Mouse (Mus musculus): ENCODE data around the gene Pramef17. TPM values are rescaled to one million over a fixed set of nuclear protein-coding genes. Genes with fewer than 3 reads are reported as not detected.
A peak's percentile ranks its signal among the peaks of the same experiment; 100 is the strongest.
"Not testable (repeated sequence)": the region's sequence is repeated elsewhere in the genome, so short reads cannot be mapped to it uniquely, and the experiment has no call there.

The Pramef17 gene
- total RNA-seq (2021), result not detected
- long read RNA-seq, result 0 reads

- not testable (repeated sequence) for DNase-seq (ENCODE audit: low spot score in 2 of 2)
These were observed at the start of gene Pramef17 for GRCm38 (mm10) chr4:143994269-143994668. Pramef17 (minus strand) TSS chr4:143994369.

- DNase-seq (ENCODE audit: low spot score in 2 of 2), result peak; percentile 58 to 61
These were observed 6.0 kb downstream of the Pramef17 start for GRCm38 (mm10) chr4:143988126-143988525.

- peak; percentile 56 to 65 for DNase-seq (ENCODE audit: low spot score in 2 of 2)
These were observed 6.7 kb downstream of the Pramef17 start for GRCm38 (mm10) chr4:143987475-143987941.

GRCm38 (mm10) chr4:143985733-143986132, 8.4 kb downstream of the Pramef17 start:
- peak; percentile 29 to 53 for DNase-seq (ENCODE audit: low spot score in 2 of 2)

GRCm38 (mm10) chr4:143985165-143985564, 9.0 kb downstream of the Pramef17 start:
- DNase-seq (ENCODE audit: low spot score in 2 of 2), result peak; percentile 13 to 17

- DNase-seq (ENCODE audit: low spot score in 2 of 2), result not testable (repeated sequence)
These were observed 10.7 kb downstream of the Pramef17 start for GRCm38 (mm10) chr4:143983446-143983845.

- not testable (repeated sequence) for DNase-seq (ENCODE audit: low spot score in 2 of 2)
These were observed 27.3 kb downstream of the Pramef17 start, which contains the start of gene Gm13101 for GRCm38 (mm10) chr4:143966850-143967249. Gm13101 (minus strand) TSS chr4:143966950.

GRCm38 (mm10) chr4:143950916-143951315, 43.3 kb downstream of the Pramef17 start, which contains the start of gene Pramef25:
Pramef25 (minus strand) TSS chr4:143951016.
- not testable (repeated sequence) for DNase-seq (ENCODE audit: low spot score in 2 of 2)

Other genes starting within 250 kb of the Pramef17 start
- not detected for gene Gm13023, start 205.0 kb downstream of the Pramef17 start, total RNA-seq (2021)
- not detected for gene Gm13084, start 178.3 kb downstream of the Pramef17 start, total RNA-seq (2021)
- gene Gm13103, start 147.9 kb downstream of the Pramef17 start, total RNA-seq (2021), result not detected
- gene Pramef6, start 94.0 kb downstream of the Pramef17 start, total RNA-seq (2021), result not detected
- not detected for gene Pramef25, start 43.4 kb downstream of the Pramef17 start, total RNA-seq (2021)
- not detected for gene Gm13101, start 27.4 kb downstream of the Pramef17 start, total RNA-seq (2021)
- gene Pramel4, start 64.8 kb upstream of the Pramef17 start, total RNA-seq (2021), result not detected
- gene Gm13102, start 112.1 kb upstream of the Pramef17 start, total RNA-seq (2021), result not detected
- gene Oog3, start 168.3 kb upstream of the Pramef17 start, total RNA-seq (2021), result not detected
- gene Oog2, start 196.3 kb upstream of the Pramef17 start, total RNA-seq (2021), result not detected
- not detected for gene C87977, start 218.9 kb upstream of the Pramef17 start, total RNA-seq (2021)